Mouse (Mus musculus): ENCODE measurements at regions not wholly inside any gene's neighbourhood (a gene's known extent, or its start where the extent isn't known, plus 50 kb on each side); places are given as distances from the start of the nearest gene placed in this dataset.

- H3K27me3 ChIP-seq (ENCODE audit: insufficient read depth, poor library complexity, severe bottlenecking): no peaks in the 10 kb centered on the region
- no peaks in the 10 kb centered on the region for H3K36me3 ChIP-seq
- H3K4me3 ChIP-seq: no peak overlapping the region
- no peaks in the 10 kb centered on the region for H3K9me3 ChIP-seq
- H3K4me1 ChIP-seq: no peaks in the 10 kb centered on the region
- H3K27ac ChIP-seq: no peak overlapping the region
- WGBS: 75% methylated on average over 9 of the region's 9 CpGs
- DNase-seq (ENCODE audit: low spot score): no peak
Measured at GRCm38 (mm10) chr2:179382594-179382993, 59.6 kb upstream of the Cdh4 start.

- DNase-seq (ENCODE audit: low spot score): no peak
- WGBS: 71% methylated on average over 6 of the region's 6 CpGs
- no peak overlapping the region for H3K27ac ChIP-seq
- no peak overlapping the region for H3K4me3 ChIP-seq
- H3K27me3 ChIP-seq (ENCODE audit: insufficient read depth, poor library complexity, severe bottlenecking): no peaks in the 10 kb centered on the region
- no peaks in the 10 kb centered on the region for H3K9me3 ChIP-seq
- no peaks in the 10 kb centered on the region for H3K36me3 ChIP-seq
- H3K4me1 ChIP-seq: 0 out of 2 replicates have a peak, but pooled peaks cover 7% of the 10 kb centered on the region
Measured at GRCm38 (mm10) chr2:179386871-179387270, 55.4 kb upstream of the Cdh4 start.

- H3K9me3 ChIP-seq: no peaks in the 10 kb centered on the region
- no peak overlapping the region for H3K4me3 ChIP-seq
- WGBS: 74% methylated on average over 4 of the region's 4 CpGs
- H3K27me3 ChIP-seq (ENCODE audit: insufficient read depth, poor library complexity, severe bottlenecking): no peaks in the 10 kb centered on the region
- H3K27ac ChIP-seq: no peak overlapping the region
- no peaks in the 10 kb centered on the region for H3K36me3 ChIP-seq
- no peak for DNase-seq (ENCODE audit: low spot score)
- H3K4me1 ChIP-seq: 0 out of 2 replicates have a peak, but pooled peaks cover 7% of the 10 kb centered on the region
Measured at GRCm38 (mm10) chr2:179390486-179390885, 51.7 kb upstream of the Cdh4 start.

GRCm38 (mm10) chr2:179390924-179391461 lies 51.2 kb upstream of the Cdh4 start:
- WGBS: 62% methylated on average over 11 of the region's 11 CpGs
- no peaks in the 10 kb centered on the region for H3K36me3 ChIP-seq
- 0 out of 2 replicates have a peak, but pooled peaks cover 7% of the 10 kb centered on the region for H3K4me1 ChIP-seq
- H3K4me3 ChIP-seq: no peak overlapping the region
- no peaks in the 10 kb centered on the region for H3K9me3 ChIP-seq
- H3K27me3 ChIP-seq (ENCODE audit: insufficient read depth, poor library complexity, severe bottlenecking): no peaks in the 10 kb centered on the region
- DNase-seq (ENCODE audit: low spot score): no peak
- no peak overlapping the region for H3K27ac ChIP-seq
